Mouse (Mus musculus) adrenal gland, postnatal 25 days (tissue): ENCODE results near the gene Tox4. TPM values are rescaled to one million over a fixed set of nuclear protein-coding genes. Genes with fewer than 3 reads are reported as not detected.

Experiments
- DNase-seq: peaks from one replicate; pipeline ENCODE4 v3.0.0; 2021; ENCODE audit warnings: mixed read lengths
- total RNA-seq: library from RNA; stranded (reverse); gene quantifications from 2 replicates; pipeline ENCODE4 v1.2.3, GENCODE M21; 2021

Gene Tox4
- total RNA-seq, 1 experiment from 2014 or later, result 51.3 TPM

DNA sequence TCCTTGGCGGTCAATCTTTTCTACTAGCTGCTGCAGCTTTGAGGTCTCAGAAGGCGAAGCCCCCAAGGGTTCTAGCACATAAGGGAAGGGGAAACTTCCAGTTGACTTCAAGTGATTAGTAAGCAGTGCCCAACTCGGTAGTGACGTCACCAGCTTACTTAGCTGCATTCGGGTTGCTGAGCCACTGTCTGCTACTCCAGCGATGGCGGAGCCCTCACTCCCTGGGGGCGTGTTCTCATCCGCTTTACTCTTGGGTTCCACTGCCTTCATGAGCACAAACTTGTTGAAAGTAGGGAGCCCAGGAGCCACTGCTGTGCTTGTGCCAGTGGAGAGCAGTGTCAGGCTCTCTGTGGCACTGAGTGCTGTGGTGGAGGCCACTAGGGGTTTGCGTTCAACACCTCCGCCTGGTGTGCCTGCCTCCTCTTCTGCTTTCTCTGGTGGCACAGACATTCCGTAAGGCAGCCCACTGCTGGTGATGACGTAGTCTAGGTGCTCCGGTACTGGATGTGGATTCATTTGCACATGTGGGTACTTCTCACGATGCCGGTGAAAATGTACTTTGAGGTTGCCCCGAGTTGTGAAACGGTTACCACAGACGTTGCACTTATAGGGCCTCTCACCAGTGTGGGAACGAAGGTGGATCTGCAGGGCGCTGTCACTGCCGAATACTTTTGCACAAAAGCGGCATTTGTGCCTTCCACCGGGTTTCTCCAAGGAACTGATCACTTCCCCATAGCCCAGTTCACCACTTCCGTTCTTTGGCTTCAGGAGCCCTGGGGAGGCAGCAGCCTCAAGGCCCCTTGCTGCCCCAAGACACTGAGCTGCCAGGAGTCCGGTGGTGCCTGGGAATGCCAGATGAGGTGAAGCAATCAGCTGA is 35.2 kb downstream of the Tox4 start:
- DNase-seq, result no peak

GRCm38 (mm10) chr14:52314808-52315150 is 35.8 kb downstream of the Tox4 start:
- no peak for DNase-seq

DNA sequence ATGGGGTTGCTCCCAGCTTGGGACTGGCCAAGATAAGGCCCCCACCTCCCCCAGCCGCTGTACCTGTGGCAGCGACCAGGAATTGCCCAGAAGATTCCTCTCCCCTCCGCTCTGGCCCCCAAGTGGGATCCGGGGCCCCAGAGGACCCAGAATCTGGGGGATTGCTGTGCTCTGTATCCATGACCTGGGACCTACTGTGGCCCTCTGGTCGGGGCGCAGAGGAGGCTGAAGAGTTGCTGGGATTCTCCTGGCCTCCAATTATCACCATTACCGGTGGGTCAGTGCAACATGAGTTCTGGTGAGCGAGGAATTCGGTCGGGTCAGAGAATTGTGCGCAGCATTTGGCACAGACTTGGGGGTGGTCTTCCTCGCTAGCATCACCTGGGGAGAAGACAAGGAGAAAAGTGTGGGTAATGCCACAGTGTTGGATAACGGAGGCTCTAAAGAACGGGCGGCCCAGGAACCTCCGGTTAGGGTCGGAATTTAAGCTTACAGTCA is 36.4 kb downstream of the Tox4 start:
- no peak for DNase-seq

- peak; percentile 69 for DNase-seq
Observed at GRCm38 (mm10) chr14:52315792-52316440, 37.0 kb downstream of the Tox4 start.

DNA sequence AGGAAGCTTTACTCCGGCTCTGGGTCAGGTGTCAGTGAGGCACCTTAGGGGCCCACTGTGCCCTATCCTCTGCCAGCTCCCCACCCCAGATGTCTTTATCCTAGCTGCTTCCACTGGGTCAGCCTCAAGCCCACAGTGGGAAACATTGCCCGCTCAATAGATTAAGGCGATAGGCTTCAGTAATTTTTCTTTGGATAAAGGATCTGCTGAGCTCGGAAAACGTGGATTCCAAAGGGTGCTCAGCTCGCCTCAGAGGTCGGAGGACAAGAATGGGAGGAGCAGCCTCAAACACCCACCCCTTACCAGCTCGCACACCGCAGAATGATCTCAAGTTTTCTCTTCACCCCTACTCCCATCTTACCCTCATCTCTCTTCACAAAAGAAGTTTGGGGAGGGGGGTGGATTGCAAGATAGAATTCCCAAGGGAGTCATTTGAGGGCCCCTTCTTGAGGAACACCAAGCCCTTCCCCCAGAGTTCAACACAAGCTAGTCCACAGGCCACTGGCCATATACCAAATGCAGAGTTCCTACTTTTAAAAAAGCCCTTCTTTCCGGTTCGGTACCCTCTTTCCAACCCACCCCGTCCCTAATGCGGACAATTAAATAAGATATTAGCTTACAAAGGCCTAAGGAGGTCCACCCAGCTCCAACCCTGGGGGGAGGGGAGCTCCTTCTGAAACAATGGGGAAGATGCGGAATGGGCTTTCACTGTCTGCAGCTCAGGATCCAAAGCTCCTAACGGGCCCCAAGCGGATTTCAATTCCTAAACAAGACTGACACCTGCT is 37.7 kb downstream of the Tox4 start:
- DNase-seq, result no peak

DNA sequence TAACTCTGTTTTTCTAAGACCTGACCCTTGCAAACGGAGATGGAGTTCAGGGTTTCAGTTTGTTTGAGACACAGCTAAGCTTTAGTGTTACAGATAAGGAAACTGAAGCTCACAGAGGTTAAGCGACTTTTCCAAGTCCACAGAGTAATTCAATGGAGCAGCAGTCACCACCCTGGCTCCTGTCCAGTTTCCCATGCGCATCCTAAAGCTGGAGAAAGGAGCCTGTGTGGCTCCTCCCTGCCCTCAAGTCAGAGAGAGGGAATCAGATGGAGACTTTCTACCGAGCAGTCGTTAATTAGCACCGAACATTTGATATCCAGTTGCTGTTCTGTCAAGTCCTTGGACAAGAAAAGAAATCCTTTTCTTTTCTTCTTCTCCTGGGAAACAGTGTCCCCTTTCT is 40.4 kb downstream of the Tox4 start:
- no peak for DNase-seq

- no peak for DNase-seq
Observed at GRCm38 (mm10) chr14:52325890-52326289, 46.9 kb downstream of the Tox4 start.

- no peak for DNase-seq
Observed at GRCm38 (mm10) chr14:52327375-52327901, 48.5 kb downstream of the Tox4 start.

DNA sequence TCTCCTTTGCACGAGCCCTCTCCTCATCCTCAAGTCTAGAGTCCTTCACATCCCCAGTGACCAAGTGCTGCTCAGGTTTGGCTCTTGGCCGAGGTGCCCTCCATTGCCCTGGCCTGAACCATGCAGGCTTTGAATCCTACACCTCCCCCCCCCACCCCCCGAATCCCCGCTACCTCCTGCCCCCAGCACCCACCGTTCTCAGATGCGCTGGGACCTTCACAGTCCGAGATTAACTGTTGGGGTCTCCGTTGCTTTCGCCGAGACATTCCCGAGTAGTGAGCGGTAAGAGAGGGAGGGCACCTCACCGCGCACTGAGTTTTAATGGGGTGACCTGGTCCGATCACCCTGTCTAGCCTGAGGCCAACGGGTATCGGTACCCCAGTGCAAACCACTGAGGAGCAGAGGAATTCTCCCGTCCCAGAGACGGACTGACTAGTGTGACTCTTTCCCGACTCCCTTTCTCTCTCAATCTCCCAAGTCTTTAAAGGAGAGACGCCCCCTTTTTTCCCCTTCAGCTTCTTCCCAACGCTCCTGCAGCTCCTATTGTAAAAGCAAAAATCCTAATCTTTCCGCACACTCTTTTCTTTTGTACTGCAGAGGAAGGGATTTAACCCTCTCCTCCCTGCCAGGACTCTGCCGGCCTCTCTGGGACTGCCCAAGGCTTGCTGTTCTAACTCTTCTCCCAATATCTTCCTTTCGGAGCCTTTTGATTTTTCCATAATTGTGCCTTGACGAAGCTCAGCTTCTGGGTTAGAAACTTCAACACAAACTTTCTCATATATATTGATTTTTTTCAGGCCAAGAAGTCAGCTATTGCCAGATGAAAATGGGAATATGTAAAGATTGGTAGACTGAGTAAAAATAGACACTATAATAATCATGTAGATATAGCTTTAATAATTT is 49.2 kb downstream of the Tox4 start, which contains the start of gene Sall2:
Gene Sall2, minus strand, starts transcription at position 853 of the 903 bp plus-strand sequence.
- no peak for DNase-seq

GRCm38 (mm10) chr14:52331069-52331750 is 52.3 kb downstream of the Tox4 start:
- no peak for DNase-seq

- no peak for DNase-seq
Observed at GRCm38 (mm10) chr14:52332171-52332570, 53.2 kb downstream of the Tox4 start.

GRCm38 (mm10) chr14:52338751-52339511 is 60.0 kb downstream of the Tox4 start:
- DNase-seq, result no peak

DNA sequence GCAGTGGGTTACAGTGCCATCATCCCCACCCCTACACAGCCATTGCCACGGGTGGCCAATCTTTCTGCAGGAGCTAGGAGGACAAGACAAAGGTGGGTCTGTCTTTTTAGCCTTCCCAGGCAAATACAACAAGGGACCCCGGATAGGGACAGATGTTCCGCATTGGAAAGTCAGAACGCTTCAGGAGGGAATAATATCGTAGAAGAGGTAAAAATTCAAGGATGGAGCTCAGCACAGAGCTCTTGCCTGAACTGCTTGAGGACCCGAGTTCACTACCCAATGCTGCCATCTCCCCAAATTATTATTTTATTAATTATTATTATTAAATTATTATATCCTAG is 60.5 kb downstream of the Tox4 start:
- DNase-seq, result no peak

Other genes starting within 250 kb of the Tox4 start
- gene Olfr221, start 236.7 kb upstream of the Tox4 start, total RNA-seq, result not detected in 2 replicates
- 235 and 281 TPM in 2 replicates for gene Hnrnpc, start 175.1 kb upstream of the Tox4 start, total RNA-seq
- 0.38 and 0.73 TPM in 2 replicates for gene Rpgrip1, start 168.4 kb upstream of the Tox4 start, total RNA-seq
- 60.0 and 61.3 TPM in 2 replicates for gene Supt16, start 81.7 kb upstream of the Tox4 start, total RNA-seq
- 104 and 109 TPM in 2 replicates for gene Chd8, start 21.4 kb upstream of the Tox4 start, total RNA-seq
- gene Rab2b, start 399 bp downstream of the Tox4 start, total RNA-seq, result 35.7 and 37.8 TPM in 2 replicates
- gene Mettl3, start 26.0 kb downstream of the Tox4 start, total RNA-seq, result 54.4 and 64.8 TPM in 2 replicates
- 8.7 and 9.5 TPM in 2 replicates for gene Sall2, start 49.6 kb downstream of the Tox4 start, total RNA-seq
- gene Olfr1513, start 77.3 kb downstream of the Tox4 start, total RNA-seq, result not detected in 2 replicates
- not detected in 2 replicates for gene Olfr1512, start 100.0 kb downstream of the Tox4 start, total RNA-seq
- not detected in 2 replicates for gene Olfr1511, start 118.2 kb downstream of the Tox4 start, total RNA-seq
- gene Olfr1510, start 135.2 kb downstream of the Tox4 start, total RNA-seq, result not detected in 2 replicates
- gene Olfr1509, start 163.8 kb downstream of the Tox4 start, total RNA-seq, result not detected in 2 replicates
- gene Olfr1508, start 188.3 kb downstream of the Tox4 start, total RNA-seq, result not detected in 2 replicates
- not detected in 2 replicates for gene Olfr1507, start 216.6 kb downstream of the Tox4 start, total RNA-seq